Mouse (Mus musculus) intestine, embryonic 16.5 days (tissue): ENCODE results near the gene Cdkal1. TPM values are rescaled to one million over a fixed set of nuclear protein-coding genes. Genes with fewer than 3 reads are reported as not detected.

Experiments
- ATAC-seq: fragments of 200-750 bp; cut with Nextera tagmentation; 2 replicates; pipeline ENCODE4 v1.8.0; 2017; ENCODE audit warnings: moderate TSS enrichment, moderate library complexity
- H3K27ac ChIP-seq: fragments of 300-500 bp; sonication (generic); 2 replicates; pipeline ENCODE4 v1.5.1; 2014; ENCODE audit warnings: mild to moderate bottlenecking, low read length
- H3K27me3 ChIP-seq: fragments of 300-500 bp; sonication (generic); replicated peaks from 2 replicates; pipeline ENCODE4 v1.6.1; 2014; ENCODE audit warnings: low read length, control low read depth, mixed read lengths; ENCODE audit not compliant: control insufficient read depth, insufficient read depth
- H3K36me3 ChIP-seq: fragments of 300-500 bp; sonication (generic); 2 replicates; pipeline ENCODE4 v1.6.1; 2014; ENCODE audit warnings: low read length, control low read depth; ENCODE audit not compliant: control insufficient read depth, insufficient read depth
- H3K4me1 ChIP-seq: fragments of 300-500 bp; sonication (generic); 2 replicates; pipeline ENCODE4 v1.6.1; 2014; ENCODE audit warnings: low read length, control low read depth, mixed read lengths; ENCODE audit not compliant: control insufficient read depth, insufficient read depth
- H3K4me2 ChIP-seq: fragments of 300-500 bp; sonication (generic); 2 replicates; pipeline ENCODE4 v1.6.1; 2014; ENCODE audit warnings: low read depth, low read length, control low read depth
- H3K4me3 ChIP-seq: fragments of 300-500 bp; sonication (generic); 2 replicates; pipeline ENCODE4 v1.5.1; 2014; ENCODE audit warnings: mild to moderate bottlenecking, low read length
- H3K9ac ChIP-seq: fragments of 300-500 bp; sonication (generic); 2 replicates; pipeline ENCODE4 v1.6.1; 2014; ENCODE audit warnings: low read depth, low read length
- H3K9me3 ChIP-seq: fragments of 300-500 bp; sonication (generic); 2 replicates; pipeline ENCODE4 v1.6.1; 2016; ENCODE audit warnings: low read length, control low read depth; ENCODE audit not compliant: control insufficient read depth
- WGBS: fragments of 180-500 bp; shearing (Covaris S2); extraction: QIAGEN DNeasy Blood & Tissue Kit; methylation state at CpG from one replicate; pipeline ENCODE4 v1.1.7; 2014; 5-methylcytosine and 5-hydroxymethylcytosine counted together
- polyA plus RNA-seq: library from polyadenylated mRNA; unstranded; fragments of >200 nt; fragmentation: Nextera tagmentation; extraction: Ambion mirVana; gene quantifications from 2 replicates; pipeline ENCODE4 v1.2.1, GENCODE M21; 2015

The Cdkal1 gene
- polyA plus RNA-seq, 1 experiment from 2014 or later, result 25.0 TPM

- H3K36me3 ChIP-seq, result no peaks in the 10 kb centered on the region
- H3K27ac ChIP-seq, result no peak overlapping the region
- 89% methylated on average over 5 of the region's 5 CpGs for WGBS
- no peaks in the 10 kb centered on the region for H3K4me1 ChIP-seq
- H3K4me2 ChIP-seq, result no peak overlapping the region
- ATAC-seq, result no peak
- no peaks in the 10 kb centered on the region for H3K9me3 ChIP-seq
- H3K9ac ChIP-seq, result no peak overlapping the region
- H3K27me3 ChIP-seq, result no peaks in the 10 kb centered on the region
- no peak overlapping the region for H3K4me3 ChIP-seq
Measured at GRCm38 (mm10) chr13:29403217-29403616, 452.3 kb downstream of the Cdkal1 start.

GRCm38 (mm10) chr13:29402526-29403040 lies 452.9 kb downstream of the Cdkal1 start:
- WGBS, result 69% methylated on average over 3 of the region's 3 CpGs
- no peaks in the 10 kb centered on the region for H3K9me3 ChIP-seq
- H3K27ac ChIP-seq, result no peak overlapping the region
- H3K4me3 ChIP-seq, result no peak overlapping the region
- no peak for ATAC-seq
- H3K9ac ChIP-seq, result no peak overlapping the region
- no peaks in the 10 kb centered on the region for H3K4me1 ChIP-seq
- no peak overlapping the region for H3K4me2 ChIP-seq
- no peaks in the 10 kb centered on the region for H3K27me3 ChIP-seq
- H3K36me3 ChIP-seq, result no peaks in the 10 kb centered on the region

- WGBS, result 71% methylated on average over 5 of the region's 5 CpGs
- H3K9me3 ChIP-seq, result no peaks in the 10 kb centered on the region
- H3K4me2 ChIP-seq, result no peak overlapping the region
- H3K27ac ChIP-seq, result no peak overlapping the region
- H3K4me1 ChIP-seq, result no peaks in the 10 kb centered on the region
- ATAC-seq, result no peak; the same call in 1 of the 2 replicates
- H3K9ac ChIP-seq, result no peak overlapping the region
- no peaks in the 10 kb centered on the region for H3K36me3 ChIP-seq
- no peaks in the 10 kb centered on the region for H3K27me3 ChIP-seq
- H3K4me3 ChIP-seq, result no peak overlapping the region
Measured at GRCm38 (mm10) chr13:29399908-29400307, 455.6 kb downstream of the Cdkal1 start.

DNA sequence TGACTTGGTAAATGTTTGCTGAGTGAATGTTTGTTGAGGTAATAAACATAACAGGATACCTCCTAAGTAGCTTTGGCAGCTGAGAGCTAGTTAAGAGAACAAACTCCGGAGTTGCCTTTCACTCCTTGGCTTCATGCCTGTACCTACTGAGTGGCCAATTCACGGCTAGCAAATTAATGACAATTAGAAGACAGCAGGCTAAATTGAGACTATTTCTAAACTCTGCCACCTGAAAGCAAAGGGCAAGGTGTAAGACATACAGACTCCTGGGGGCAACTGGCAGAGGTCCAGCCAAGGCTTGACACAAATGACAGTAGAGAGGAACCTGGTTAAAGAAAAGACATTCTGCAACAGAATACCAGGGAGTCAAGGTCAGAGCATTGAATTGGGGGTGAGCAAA lies 457.0 kb downstream of the Cdkal1 start:
- Histone ChIP-seq H3K27me3 (no peaks in the 10 kb centered on the region), H3K4me1 (no peaks in the 10 kb centered on the region), H3K9ac (no peak overlapping the region), H3K36me3 (no peaks in the 10 kb centered on the region), H3K9me3 (no peaks in the 10 kb centered on the region), H3K4me3 (no peak overlapping the region), H3K27ac (no peak overlapping the region), H3K4me2 (no peak overlapping the region)
- no peak for ATAC-seq
- 56% methylated on average over 2 of the region's 2 CpGs for WGBS

- no peak overlapping the region for H3K9ac ChIP-seq
- H3K4me2 ChIP-seq, result no peak overlapping the region
- no peaks in the 10 kb centered on the region for H3K4me1 ChIP-seq
- H3K9me3 ChIP-seq, result no peaks in the 10 kb centered on the region
- no peaks in the 10 kb centered on the region for H3K36me3 ChIP-seq
- no peaks in the 10 kb centered on the region for H3K27me3 ChIP-seq
- WGBS, result 64% methylated on average over 4 of the region's 4 CpGs
- no peak overlapping the region for H3K27ac ChIP-seq
- H3K4me3 ChIP-seq, result no peak overlapping the region
- no peak for ATAC-seq
Measured at GRCm38 (mm10) chr13:29395694-29396093, 459.8 kb downstream of the Cdkal1 start.

DNA sequence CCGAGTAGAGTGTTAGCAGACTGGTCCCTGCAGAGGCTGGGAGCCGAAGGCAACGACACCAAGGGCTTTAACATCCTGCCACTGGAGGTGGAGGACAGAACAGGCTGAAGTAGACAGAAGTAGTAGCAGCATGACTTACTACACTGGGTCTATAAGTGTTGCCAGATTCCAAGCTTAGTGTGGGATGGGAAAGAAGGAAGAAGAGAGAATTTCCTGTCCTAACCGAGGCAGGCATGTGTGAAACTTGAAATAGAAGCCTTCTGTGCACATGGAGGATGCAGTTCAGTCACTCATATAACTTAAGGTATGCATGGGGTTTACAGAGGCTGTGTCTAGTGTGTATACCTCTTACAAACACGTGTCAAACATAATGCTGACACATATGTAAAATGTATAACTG lies 465.4 kb downstream of the Cdkal1 start:
- Histone ChIP-seq H3K27ac (no peak overlapping the region), H3K4me3 (no peak overlapping the region), H3K36me3 (no peaks in the 10 kb centered on the region), H3K9ac (no peak overlapping the region), H3K9me3 (no peaks in the 10 kb centered on the region), H3K27me3 (no peaks in the 10 kb centered on the region), H3K4me1 (no peaks in the 10 kb centered on the region), H3K4me2 (no peak overlapping the region)
- no peak for ATAC-seq
- WGBS, result 80% methylated on average over 5 of the region's 5 CpGs

DNA sequence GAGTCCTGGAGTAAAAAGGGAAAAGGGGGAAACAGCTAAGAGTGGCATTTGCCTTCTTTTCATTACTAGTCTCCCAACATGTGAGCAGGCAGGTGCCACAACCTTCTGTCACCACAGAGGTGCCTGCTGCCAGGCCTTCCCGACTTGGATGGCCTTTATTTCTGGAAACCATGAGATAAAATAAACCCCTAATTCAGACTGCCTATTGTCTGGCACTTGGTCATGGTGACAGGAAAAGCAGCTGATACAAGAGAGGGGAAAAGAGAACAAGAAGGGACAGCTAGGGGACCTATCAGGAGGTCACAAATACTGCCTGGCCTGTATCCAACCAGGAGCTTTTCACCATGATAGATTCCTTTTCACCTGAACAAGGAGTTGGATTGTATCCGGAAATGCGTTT lies 466.6 kb downstream of the Cdkal1 start:
- H3K27me3 ChIP-seq, result no peaks in the 10 kb centered on the region
- WGBS, result 87% methylated on average over 3 of the region's 3 CpGs
- no peaks in the 10 kb centered on the region for H3K4me1 ChIP-seq
- H3K9ac ChIP-seq, result no peak overlapping the region
- ATAC-seq, result no peak
- H3K4me3 ChIP-seq, result no peak overlapping the region
- H3K27ac ChIP-seq, result no peak overlapping the region
- no peaks in the 10 kb centered on the region for H3K9me3 ChIP-seq
- no peak overlapping the region for H3K4me2 ChIP-seq
- no peaks in the 10 kb centered on the region for H3K36me3 ChIP-seq

DNA sequence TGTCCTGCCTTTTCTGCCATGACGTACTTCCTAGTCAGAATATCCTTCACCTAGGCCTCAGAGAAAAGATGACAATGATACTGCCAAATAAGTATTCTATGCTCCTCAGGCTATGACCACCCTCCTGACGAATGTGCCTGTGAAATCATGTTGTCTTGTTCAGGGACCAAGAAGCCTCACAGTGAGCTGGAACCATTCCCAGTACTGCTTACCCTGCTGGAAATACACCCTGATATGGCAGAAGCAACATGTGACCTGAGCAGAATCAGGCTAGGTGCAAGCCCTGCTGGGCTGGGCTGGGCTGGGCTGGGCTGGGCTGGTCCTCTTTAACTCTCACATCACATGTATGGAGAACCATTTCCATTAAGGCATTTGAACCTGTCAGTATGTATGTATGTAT lies 477.9 kb downstream of the Cdkal1 start:
- H3K9ac ChIP-seq, result no peak overlapping the region
- 80% methylated on average over 2 of the region's 2 CpGs for WGBS
- no peak; the same call in 1 of the 2 replicates for ATAC-seq

DNA sequence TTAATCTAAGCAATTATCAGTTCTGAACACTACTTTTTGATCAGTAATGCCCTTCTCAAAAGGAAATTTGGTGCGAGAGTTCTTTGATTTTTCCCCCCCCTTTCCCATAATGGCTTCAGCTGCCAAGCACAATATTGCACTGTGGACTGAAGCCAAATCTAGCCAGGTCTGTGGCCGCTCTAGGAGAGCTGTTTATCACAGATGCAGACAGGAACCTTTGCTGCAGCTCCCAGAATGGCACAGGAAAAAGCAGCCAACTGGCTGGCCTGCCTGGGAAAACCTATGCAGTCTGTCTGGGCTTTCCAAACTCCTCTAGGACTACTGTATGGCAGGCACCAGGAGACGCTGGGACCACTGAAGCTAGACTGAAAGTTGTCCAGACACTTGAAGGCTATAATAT lies 483.6 kb downstream of the Cdkal1 start:
- no peak overlapping the region for H3K27ac ChIP-seq
- no peak overlapping the region for H3K4me3 ChIP-seq
- H3K36me3 ChIP-seq, result no peaks in the 10 kb centered on the region
- no peaks in the 10 kb centered on the region for H3K9me3 ChIP-seq
- no peaks in the 10 kb centered on the region for H3K27me3 ChIP-seq
- no peaks in the 10 kb centered on the region; the same call in 1 of the 2 replicates for H3K4me1 ChIP-seq
- no peak for ATAC-seq
- WGBS, result 57% methylated on average over 3 of the region's 3 CpGs
- no peak overlapping the region for H3K9ac ChIP-seq
- no peak overlapping the region for H3K4me2 ChIP-seq

More for the DNA sequence above, 477.9 kb downstream of the Cdkal1 start:
- no peaks in the 10 kb centered on the region for H3K9me3 ChIP-seq
- H3K36me3 ChIP-seq, result no peaks in the 10 kb centered on the region
- H3K4me2 ChIP-seq, result no peak overlapping the region
- H3K27ac ChIP-seq, result no peak overlapping the region
- no peaks in the 10 kb centered on the region for H3K27me3 ChIP-seq
- H3K4me1 ChIP-seq, result no peaks in the 10 kb centered on the region
- no peak overlapping the region for H3K4me3 ChIP-seq

GRCm38 (mm10) chr13:29371466-29371771 lies 484.1 kb downstream of the Cdkal1 start:
- Histone ChIP-seq H3K4me3 (no peak overlapping the region), H3K36me3 (no peaks in the 10 kb centered on the region), H3K4me2 (no peak overlapping the region), H3K9ac (no peak overlapping the region), H3K4me1 (no peaks in the 10 kb centered on the region; the same call in 1 of the 2 replicates), H3K27ac (no peak overlapping the region), H3K9me3 (no peaks in the 10 kb centered on the region), H3K27me3 (no peaks in the 10 kb centered on the region)
- no peak for ATAC-seq
- 76% methylated on average over 4 of the region's 4 CpGs for WGBS
